Mouse (Mus musculus) C2C12 (cell line): Measurements from ENCODE around the gene Utrn.
"Not testable (repeated sequence)": the region's sequence is repeated elsewhere in the genome, so short reads cannot be mapped to it uniquely, and the experiment has no call there.

Source experiments
- CEBPB ChIP-seq: IDR thresholded peaks from one replicate; pipeline ENCODE4 v1.6.1; 2011; ENCODE audit warnings: low read depth, mild to moderate bottlenecking, control low read depth, moderate library complexity
- CTCF ChIP-seq: IDR thresholded peaks from one replicate; pipeline ENCODE4 v1.5.1; 2011; ENCODE audit not compliant: control insufficient read depth, insufficient read depth, insufficient read length
- MAX ChIP-seq: IDR thresholded peaks from one replicate; pipeline ENCODE4 v1.6.1; 2011; ENCODE audit warnings: mild to moderate bottlenecking, control low read depth
- MYOD1 ChIP-seq: IDR thresholded peaks from one replicate; pipeline ENCODE4 v1.6.1; 2011; ENCODE audit warnings: low read depth; ENCODE audit not compliant: control insufficient read depth, insufficient read length
- MYOG ChIP-seq: IDR thresholded peaks from one replicate; pipeline ENCODE4 v1.6.1; 2011; ENCODE audit not compliant: control insufficient read depth, insufficient read length; ENCODE audit errors: extremely low read depth
- USF1 ChIP-seq: IDR thresholded peaks from one replicate; pipeline ENCODE4 v1.6.1; 2011; ENCODE audit warnings: low read depth, mild to moderate bottlenecking, control low read depth, moderate library complexity

DNA sequence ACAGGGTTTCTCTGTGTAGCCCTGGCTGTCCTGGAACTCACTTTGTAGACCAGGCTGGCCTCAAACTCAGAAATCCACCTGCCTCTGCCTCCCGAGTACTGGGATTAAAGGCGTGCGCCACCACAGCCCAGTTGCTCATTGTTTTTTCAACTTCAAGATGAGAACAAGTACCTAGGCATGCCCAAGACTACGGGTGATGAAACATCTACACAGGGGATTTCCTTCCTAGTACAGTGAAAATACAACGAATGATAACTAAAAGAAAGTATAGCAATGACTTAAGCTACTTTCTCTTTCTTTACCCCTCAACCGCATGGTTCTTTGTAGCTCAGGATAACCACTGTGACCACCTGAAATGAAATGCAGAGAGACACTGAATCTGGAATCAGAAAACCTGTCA lies 262.0 kb downstream of the Utrn start:
- not testable (repeated sequence) for TF ChIP-seq CTCF, MAX, CEBPB, USF1, MYOG, MYOD1
